Mouse (Mus musculus) liver, postnatal 0 days (tissue): ENCODE data around the gene Mast3.

Experiments
- CTCF ChIP-seq: sonication (generic); IDR thresholded peaks from 2 replicates; pipeline ENCODE4 v1.5.1; 2016; ENCODE audit warnings: antibody characterized with exemption, low read depth
- EP300 ChIP-seq: IDR thresholded peaks from 2 replicates; pipeline ENCODE4 v1.6.1; 2016; ENCODE audit warnings: antibody characterized with exemption, low read depth, mild to moderate bottlenecking

GRCm38 (mm10) chr8:70772075-70772474 is 32.8 kb downstream of the Mast3 start:
- no peak for TF ChIP-seq CTCF
- TF ChIP-seq EP300: no peak
